Mouse (Mus musculus): ENCODE results near the gene Sf3b3. TPM values are rescaled to one million over a fixed set of nuclear protein-coding genes. Genes with fewer than 3 reads are reported as not detected.

Sf3b3 gene
- polyA plus RNA-seq, 1 experiment from 2014 or later = 106 TPM

- Histone ChIP-seq H3K4me1 (replicated peaks) (peaks cover 13% of the 10 kb centered on the region; the same call in 1 of the 2 replicates), H3K9ac (no peak overlapping the region), H3K4me3 (no peak overlapping the region), H3K36me3 (no peaks in the 10 kb centered on the region), H3K27me3 (replicated peaks) (no peaks in the 10 kb centered on the region), H3K9me3 (replicated peaks) (no peaks in the 10 kb centered on the region; the same call in 1 of the 2 replicates), H3K27ac (ENCODE audit: poor library complexity, severe bottlenecking) (no peak overlapping the region; the same call in 1 of the 2 replicates), H3K4me2 (no peak overlapping the region)
- WGBS = 67% methylated on average over 7 of the region's 7 CpGs
- ATAC-seq (ENCODE audit: insufficient number of reproducible peaks, low FRiP score) = no peak
Observed at GRCm38 (mm10) chr8:110772452-110772851, 74.1 kb downstream of the Sf3b3 start.

DNA sequence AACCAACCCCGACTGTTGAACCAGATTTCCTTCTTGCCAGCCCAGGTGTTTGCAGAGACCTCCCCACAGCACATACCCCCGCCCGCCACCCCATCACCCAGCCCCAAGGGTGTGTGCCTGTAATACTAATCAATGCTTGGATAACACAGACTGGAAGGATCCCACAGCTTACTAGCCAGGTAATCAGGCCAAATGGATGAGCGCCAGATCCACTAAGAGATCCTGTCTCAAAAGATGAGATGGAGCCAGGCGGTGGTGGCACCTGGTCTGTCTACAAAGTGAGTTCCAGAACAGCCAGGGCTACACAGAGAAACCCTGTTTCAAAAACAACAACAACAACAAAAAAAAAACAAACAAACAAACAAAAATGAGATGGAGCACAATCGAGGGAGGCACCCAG lies 79.3 kb downstream of the Sf3b3 start:
- 82% methylated on average over 6 of the region's 6 CpGs for WGBS
- no peak for ATAC-seq (ENCODE audit: insufficient number of reproducible peaks, low FRiP score)
- H3K9ac ChIP-seq = no peak overlapping the region
- peaks cover 4% of the 10 kb centered on the region; the same call in 1 of the 2 replicates for H3K4me1 ChIP-seq (replicated peaks)
- no peaks in the 10 kb centered on the region for H3K27me3 ChIP-seq (replicated peaks)
- H3K36me3 ChIP-seq = no peaks in the 10 kb centered on the region
- no peak overlapping the region for H3K4me3 ChIP-seq
- H3K9me3 ChIP-seq (replicated peaks) = no peaks in the 10 kb centered on the region
- no peak overlapping the region for H3K4me2 ChIP-seq
- no peak overlapping the region for H3K27ac ChIP-seq (ENCODE audit: poor library complexity, severe bottlenecking)

DNA sequence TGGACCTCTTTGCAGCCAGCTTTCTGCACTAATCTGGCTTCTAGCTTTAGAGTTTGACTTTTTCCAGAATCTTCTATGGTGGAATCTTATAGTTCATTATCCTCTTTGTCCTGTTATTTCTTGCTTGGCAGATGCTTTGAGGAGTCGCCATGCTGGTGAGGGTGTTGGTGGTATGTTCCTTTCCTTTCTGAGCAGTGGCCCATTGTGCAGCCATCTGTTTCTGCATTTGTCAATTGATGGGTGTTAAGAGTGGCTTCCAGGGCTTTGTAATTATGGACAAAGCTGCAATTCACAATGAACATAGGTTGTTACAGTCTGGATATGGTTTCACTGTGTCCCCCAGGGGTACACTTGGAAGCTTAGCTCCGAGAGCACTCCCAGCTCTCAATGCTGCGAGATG lies 81.9 kb downstream of the Sf3b3 start:
- Histone ChIP-seq H3K9ac (no peak overlapping the region), H3K4me1 (replicated peaks) (peaks cover 8% of the 10 kb centered on the region), H3K4me2 (no peak overlapping the region), H3K36me3 (no peaks in the 10 kb centered on the region), H3K4me3 (no peak overlapping the region), H3K27ac (ENCODE audit: poor library complexity, severe bottlenecking) (no peak overlapping the region), H3K27me3 (replicated peaks) (no peaks in the 10 kb centered on the region), H3K9me3 (replicated peaks) (no peaks in the 10 kb centered on the region)
- 82% methylated on average over 3 of the region's 3 CpGs for WGBS
- no peak for ATAC-seq (ENCODE audit: insufficient number of reproducible peaks, low FRiP score)

DNA sequence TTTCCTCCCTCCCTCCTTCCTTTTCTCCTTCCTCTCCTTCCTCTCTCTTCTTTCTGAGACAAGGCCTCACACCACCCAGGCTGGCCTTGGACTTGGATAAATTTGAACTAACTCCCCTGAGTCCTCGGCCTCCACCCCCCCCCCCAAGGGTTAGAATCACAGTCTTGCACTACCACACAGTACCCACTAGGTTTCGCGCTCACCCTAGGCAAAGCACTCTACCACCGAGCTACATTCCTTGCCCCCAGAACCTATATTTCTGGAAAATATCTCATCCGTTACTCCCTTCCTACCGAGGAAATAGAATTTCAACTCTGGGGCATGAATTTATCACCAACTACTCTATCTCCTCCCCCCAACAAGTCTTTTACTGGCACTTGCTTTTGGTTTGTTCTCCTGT lies 84.6 kb downstream of the Sf3b3 start:
- Histone ChIP-seq H3K4me3 (no peak overlapping the region), H3K4me1 (replicated peaks) (peaks cover 8% of the 10 kb centered on the region), H3K4me2 (no peak overlapping the region), H3K9me3 (replicated peaks) (no peaks in the 10 kb centered on the region), H3K36me3 (no peaks in the 10 kb centered on the region), H3K27ac (ENCODE audit: poor library complexity, severe bottlenecking) (no peak overlapping the region), H3K27me3 (replicated peaks) (no peaks in the 10 kb centered on the region), H3K9ac (no peak overlapping the region)
- WGBS = 51% methylated on average over 6 of the region's 6 CpGs
- ATAC-seq (ENCODE audit: insufficient number of reproducible peaks, low FRiP score) = no peak

GRCm38 (mm10) chr8:110761185-110761584 lies 85.4 kb downstream of the Sf3b3 start:
- Histone ChIP-seq H3K4me3 (no peak overlapping the region), H3K36me3 (no peaks in the 10 kb centered on the region), H3K4me1 (replicated peaks) (peaks cover 8% of the 10 kb centered on the region), H3K4me2 (no peak overlapping the region), H3K27me3 (replicated peaks) (no peaks in the 10 kb centered on the region), H3K9ac (no peak overlapping the region), H3K9me3 (replicated peaks) (no peaks in the 10 kb centered on the region), H3K27ac (ENCODE audit: poor library complexity, severe bottlenecking) (0 out of 2 replicates have a peak overlapping the region, but pooled peaks have one; percentile 3)
- ATAC-seq (ENCODE audit: insufficient number of reproducible peaks, low FRiP score) = peak; percentile 69; the same call in 1 of the 2 replicates
- WGBS = 35% methylated on average over 5 of the region's 5 CpGs

GRCm38 (mm10) chr8:110760280-110760940 lies 86.2 kb downstream of the Sf3b3 start:
- Histone ChIP-seq H3K27me3 (replicated peaks) (no peaks in the 10 kb centered on the region), H3K27ac (ENCODE audit: poor library complexity, severe bottlenecking) (peak overlapping the region; percentile 2; the same call in 1 of the 2 replicates), H3K36me3 (no peaks in the 10 kb centered on the region), H3K9ac (no peak overlapping the region), H3K4me1 (replicated peaks) (peaks cover 11% of the 10 kb centered on the region), H3K4me3 (no peak overlapping the region), H3K9me3 (replicated peaks) (no peaks in the 10 kb centered on the region), H3K4me2 (no peak overlapping the region)
- WGBS = 63% methylated on average over 7 of the region's 7 CpGs
- ATAC-seq (ENCODE audit: insufficient number of reproducible peaks, low FRiP score) = 0 out of 2 replicates have a peak, but pooled peaks have one; percentile 16

Other genes starting within 250 kb of the Sf3b3 start
- 23.8 and 24.1 TPM in 2 replicates for gene Vac14, start 228.2 kb downstream of the Sf3b3 start, polyA plus RNA-seq (2016; fragmentation: Nextera tagmentation; extraction: Ambion mirVana)
- 12.9 and 14.3 TPM in 2 replicates for gene Mtss1l, start 125.3 kb downstream of the Sf3b3 start, polyA plus RNA-seq (2016; fragmentation: Nextera tagmentation; extraction: Ambion mirVana)
- 0.13 and 0.32 TPM in 2 replicates for gene Il34, start 40.9 kb downstream of the Sf3b3 start, polyA plus RNA-seq (2016; fragmentation: Nextera tagmentation; extraction: Ambion mirVana)
- 65.2 and 65.7 TPM in 2 replicates for gene Cog4, start 187 bp downstream of the Sf3b3 start, polyA plus RNA-seq (2016; fragmentation: Nextera tagmentation; extraction: Ambion mirVana)
- gene Fuk, start 55.7 kb upstream of the Sf3b3 start, polyA plus RNA-seq (2016; fragmentation: Nextera tagmentation; extraction: Ambion mirVana) = 10.0 and 10.2 TPM in 2 replicates
- gene St3gal2, start 73.1 kb upstream of the Sf3b3 start, polyA plus RNA-seq (2016; fragmentation: Nextera tagmentation; extraction: Ambion mirVana) = 27.1 and 27.6 TPM in 2 replicates
- gene Ddx19a, start 151.0 kb upstream of the Sf3b3 start, polyA plus RNA-seq (2016; fragmentation: Nextera tagmentation; extraction: Ambion mirVana) = 14.9 and 16.3 TPM in 2 replicates
- gene Ddx19b, start 185.0 kb upstream of the Sf3b3 start, polyA plus RNA-seq (2016; fragmentation: Nextera tagmentation; extraction: Ambion mirVana) = 5.4 and 5.7 TPM in 2 replicates
- 49.3 and 52.3 TPM in 2 replicates for gene Aars, start 186.4 kb upstream of the Sf3b3 start, polyA plus RNA-seq (2016; fragmentation: Nextera tagmentation; extraction: Ambion mirVana)
- 10.9 and 11.6 TPM in 2 replicates for gene Exosc6, start 209.6 kb upstream of the Sf3b3 start, polyA plus RNA-seq (2016; fragmentation: Nextera tagmentation; extraction: Ambion mirVana)
- not detected in 2 replicates for gene Clec18a, start 245.6 kb upstream of the Sf3b3 start, polyA plus RNA-seq (2016; fragmentation: Nextera tagmentation; extraction: Ambion mirVana)
- gene Pdpr, start 247.8 kb upstream of the Sf3b3 start, polyA plus RNA-seq (2016; fragmentation: Nextera tagmentation; extraction: Ambion mirVana) = 16.2 and 18.1 TPM in 2 replicates